Mouse (Mus musculus): ENCODE measurements around the gene Krtap19-9b.

Gene Krtap19-9b

GRCm38 (mm10) chr16:88932165-88932564, at the start of gene Krtap19-9b:
Krtap19-9b (minus strand) TSS chr16:88932265.
- no peak for DNase-seq (ENCODE audit: low read depth in 2 of 2, low spot score in 2 of 2)

GRCm38 (mm10) chr16:88962773-88963172, 30.7 kb upstream of the Krtap19-9b start, which contains the start of gene Krtap16-3:
Krtap16-3 (minus strand) TSS chr16:88962873.
- no peak for DNase-seq (ENCODE audit: low read depth in 2 of 2, low spot score in 2 of 2)

DNA sequence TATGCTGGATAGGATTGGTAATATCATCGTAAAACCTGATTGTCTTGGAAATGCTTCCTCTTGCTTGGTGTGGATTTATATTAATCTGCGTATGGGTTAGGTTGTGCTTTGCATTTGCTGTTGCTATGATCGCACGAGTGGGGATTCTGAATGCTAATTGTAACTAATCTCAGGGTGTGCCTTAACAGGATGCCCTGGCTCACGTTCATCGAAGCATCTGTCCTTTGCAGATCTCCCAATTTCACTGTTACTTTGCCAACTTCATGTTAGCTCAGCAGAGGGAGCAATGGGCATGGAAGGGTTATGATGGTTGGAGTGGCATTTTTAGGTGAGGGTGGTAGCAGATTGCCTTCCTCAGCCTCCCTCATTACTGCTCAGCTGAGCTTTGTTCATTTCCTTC, 9.0 kb upstream of the Krtap19-9b start:
- DNase-seq (ENCODE audit: low read depth in 2 of 2, low spot score in 2 of 2): no peak

DNA sequence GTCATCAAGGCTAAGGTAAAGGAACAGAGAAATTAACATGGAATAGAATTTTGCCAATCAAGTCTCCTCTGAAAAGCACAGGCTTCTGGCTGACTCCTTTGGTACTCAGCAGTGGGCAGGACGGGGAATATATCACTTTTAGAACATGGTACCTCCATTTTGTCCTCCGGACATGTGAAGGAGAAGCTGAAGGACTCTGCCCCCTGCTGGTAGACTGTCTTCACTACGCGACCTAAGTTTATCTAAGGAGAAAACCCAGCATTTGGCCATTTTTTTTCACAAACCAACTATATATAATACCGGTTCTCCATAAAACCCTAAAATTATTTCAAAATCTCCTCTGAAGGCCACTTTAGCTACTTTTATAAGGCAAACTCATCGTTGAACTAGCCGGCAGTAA, 6.2 kb upstream of the Krtap19-9b start:
- no peak for DNase-seq (ENCODE audit: low read depth in 2 of 2, low spot score in 2 of 2)

DNA sequence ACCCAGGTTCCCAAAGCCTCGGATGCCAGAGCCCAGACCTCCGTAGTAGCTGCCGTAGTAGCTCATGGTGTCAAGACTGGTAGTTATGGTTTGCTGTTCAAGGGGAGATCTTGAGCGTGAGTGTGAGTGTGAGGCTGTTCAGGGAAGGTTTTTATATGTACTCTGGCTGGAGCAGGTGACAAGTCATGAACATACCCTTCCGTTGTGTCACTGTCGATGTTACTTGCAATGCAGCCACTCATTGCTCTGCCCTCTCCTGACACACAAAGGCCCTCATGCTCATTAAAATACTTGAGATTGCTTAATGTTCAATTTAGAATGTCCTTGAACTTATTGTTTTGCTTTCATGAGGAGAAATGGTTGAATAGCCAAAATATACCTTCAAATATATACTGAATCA, 35.7 kb downstream of the Krtap19-9b start, which contains the start of gene Krtap19-5:
Gene Krtap19-5, minus strand, starts transcription at position 101 of the 400 bp plus-strand sequence.
- no peak for DNase-seq (ENCODE audit: low read depth in 2 of 2, low spot score in 2 of 2)

GRCm38 (mm10) chr16:88886870-88887269, 45.2 kb downstream of the Krtap19-9b start:
- no peak for DNase-seq (ENCODE audit: low read depth in 2 of 2, low spot score in 2 of 2)

DNA sequence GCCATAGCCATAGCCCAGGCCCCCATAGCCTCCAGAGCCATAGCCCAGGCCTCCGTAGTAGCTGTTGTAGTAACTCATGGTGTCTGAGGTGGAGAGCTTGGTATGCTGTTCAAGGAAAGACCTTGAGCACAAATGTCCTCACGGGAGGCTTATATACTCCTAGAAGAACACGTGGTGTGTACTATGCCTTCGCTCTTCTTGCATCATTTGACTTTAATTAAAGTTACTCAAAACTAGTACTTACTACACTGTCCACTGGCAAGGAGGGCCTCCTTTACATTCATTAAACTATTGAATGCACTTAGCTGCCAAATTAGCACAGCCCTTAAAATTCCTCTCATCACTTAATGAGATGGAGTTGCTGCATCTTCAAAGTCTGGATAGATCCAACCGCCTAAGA, 47.1 kb downstream of the Krtap19-9b start, which contains the start of gene Krtap19-4:
Gene Krtap19-4, minus strand, starts transcription at position 101 of the 400 bp plus-strand sequence.
- no peak for DNase-seq (ENCODE audit: low read depth in 2 of 2, low spot score in 2 of 2)

Data from CD8-positive naive resting alpha-beta T cell, adult 2 months (primary cell).